Mouse (Mus musculus) liver, postnatal 0 days (tissue): ENCODE measurements around the gene Slc35a1. TPM values are rescaled to one million over a fixed set of nuclear protein-coding genes. Genes with fewer than 3 reads are reported as not detected.

ENCODE experiments used
- ATAC-seq: fragments of 200-750 bp; cut with Nextera tagmentation; 2 replicates; pipeline ENCODE4 v1.8.0; 2017; ENCODE audit warnings: mild to moderate bottlenecking, moderate library complexity
- DNase-seq: peaks from one replicate; pipeline ENCODE4 v3.0.0-alpha.2; 2016
- H3K27ac ChIP-seq: fragments of 300-500 bp; sonication (generic); 2 replicates; pipeline ENCODE4 v1.5.1; 2014; ENCODE audit warnings: antibody characterized with exemption, moderate library complexity, mild to moderate bottlenecking, low read depth
- H3K27me3 ChIP-seq: fragments of 300-500 bp; sonication (generic); 2 replicates; pipeline ENCODE4 v1.6.1; 2014; ENCODE audit warnings: low read length, control low read depth, mixed read lengths; ENCODE audit not compliant: insufficient read depth
- H3K36me3 ChIP-seq: fragments of 300-500 bp; sonication (generic); replicated peaks from 2 replicates; pipeline ENCODE4 v1.6.1; 2014; ENCODE audit warnings: mild to moderate bottlenecking, control low read depth, low read length, moderate library complexity, mixed read lengths; ENCODE audit not compliant: insufficient read depth
- H3K4me1 ChIP-seq: fragments of 300-500 bp; sonication (generic); 2 replicates; pipeline ENCODE4 v1.6.1; 2014; ENCODE audit warnings: antibody characterized with exemption, mild to moderate bottlenecking, control low read depth; ENCODE audit not compliant: insufficient read depth
- H3K4me2 ChIP-seq: fragments of 300-500 bp; sonication (generic); 2 replicates; pipeline ENCODE4 v1.6.1; 2014; ENCODE audit warnings: low read depth, mild to moderate bottlenecking, low read length, moderate library complexity, mixed read lengths
- H3K4me3 ChIP-seq: fragments of 300-500 bp; sonication (generic); 2 replicates; pipeline ENCODE4 v1.5.1; 2014; ENCODE audit warnings: low read depth, low read length
- H3K9ac ChIP-seq: fragments of 300-500 bp; sonication (generic); replicated peaks from 2 replicates; pipeline ENCODE4 v1.6.1; 2014; ENCODE audit warnings: mild to moderate bottlenecking, moderate library complexity
- H3K9me3 ChIP-seq: fragments of 300-500 bp; sonication (generic); 2 replicates; pipeline ENCODE4 v1.6.1; 2016; ENCODE audit warnings: mild to moderate bottlenecking, control low read depth, low read length, mixed read lengths
- CTCF ChIP-seq: sonication (generic); IDR thresholded peaks from 2 replicates; pipeline ENCODE4 v1.5.1; 2016; ENCODE audit warnings: antibody characterized with exemption, low read depth
- EP300 ChIP-seq: IDR thresholded peaks from 2 replicates; pipeline ENCODE4 v1.6.1; 2016; ENCODE audit warnings: antibody characterized with exemption, low read depth, mild to moderate bottlenecking
- WGBS: fragments of 180-500 bp; shearing (Covaris S2); extraction: QIAGEN DNeasy Blood & Tissue Kit; methylation state at CpG from one replicate; pipeline ENCODE4 v1.1.7; 2014; ENCODE audit not compliant: insufficient replicate concordance; 5-methylcytosine and 5-hydroxymethylcytosine counted together
- polyA plus RNA-seq: library from polyadenylated mRNA; unstranded; fragments of >200 nt; fragmentation: Nextera tagmentation; extraction: Ambion mirVana; gene quantifications from 2 replicates; pipeline ENCODE4 v1.2.1, GENCODE M21; 2015

Gene Slc35a1
- polyA plus RNA-seq, 1 experiment from 2014 or later: 12.3 TPM

- H3K36me3 ChIP-seq: peaks cover 26% of the 10 kb centered on the region
- H3K27ac ChIP-seq: no peak overlapping the region
- no peak overlapping the region for H3K9ac ChIP-seq
- no peak overlapping the region for H3K4me2 ChIP-seq
- no peaks in the 10 kb centered on the region for H3K9me3 ChIP-seq
- H3K27me3 ChIP-seq: no peaks in the 10 kb centered on the region
- ATAC-seq (no peak), DNase-seq (no peak)
- WGBS: 85% methylated on average over 5 of the region's 5 CpGs
- TF ChIP-seq EP300 (no peak), CTCF (no peak)
- no peak overlapping the region for H3K4me3 ChIP-seq
- no peaks in the 10 kb centered on the region for H3K4me1 ChIP-seq
Observed at GRCm38 (mm10) chr4:34639745-34640364, 47.4 kb downstream of the Slc35a1 start.

GRCm38 (mm10) chr4:34637851-34638250, 49.4 kb downstream of the Slc35a1 start:
- no peak overlapping the region for H3K4me2 ChIP-seq
- no peak overlapping the region for H3K9ac ChIP-seq
- no peaks in the 10 kb centered on the region for H3K27me3 ChIP-seq
- 88% methylated on average over 4 of the region's 4 CpGs for WGBS
- no peak overlapping the region for H3K4me3 ChIP-seq
- H3K27ac ChIP-seq: no peak overlapping the region
- TF ChIP-seq CTCF (no peak), EP300 (no peak)
- no peaks in the 10 kb centered on the region for H3K4me1 ChIP-seq
- H3K36me3 ChIP-seq: peaks cover 29% of the 10 kb centered on the region
- no peaks in the 10 kb centered on the region for H3K9me3 ChIP-seq
- DNase-seq: no peak
- ATAC-seq: no peak

GRCm38 (mm10) chr4:34637386-34637785, 49.9 kb downstream of the Slc35a1 start:
- H3K9ac ChIP-seq: no peak overlapping the region
- no peaks in the 10 kb centered on the region for H3K27me3 ChIP-seq
- TF ChIP-seq EP300: no peak
- no peak for TF ChIP-seq CTCF
- no peaks in the 10 kb centered on the region for H3K9me3 ChIP-seq
- ATAC-seq (no peak), DNase-seq (no peak)
- no peak overlapping the region for H3K4me2 ChIP-seq
- no peaks in the 10 kb centered on the region for H3K4me1 ChIP-seq
- 81% methylated on average over 7 of the region's 7 CpGs for WGBS
- peaks cover 25% of the 10 kb centered on the region for H3K36me3 ChIP-seq
- H3K4me3 ChIP-seq: no peak overlapping the region
- no peak overlapping the region for H3K27ac ChIP-seq

GRCm38 (mm10) chr4:34636036-34636435, 51.2 kb downstream of the Slc35a1 start:
- TF ChIP-seq CTCF: no peak
- TF ChIP-seq EP300: no peak
- DNase-seq: no peak
- no peaks in the 10 kb centered on the region for H3K9me3 ChIP-seq
- no peaks in the 10 kb centered on the region for H3K4me1 ChIP-seq
- H3K4me2 ChIP-seq: no peak overlapping the region
- H3K4me3 ChIP-seq: no peak overlapping the region
- peaks cover 20% of the 10 kb centered on the region for H3K36me3 ChIP-seq
- no peak overlapping the region for H3K27ac ChIP-seq
- WGBS: 64% methylated on average over 5 of the region's 5 CpGs
- H3K9ac ChIP-seq: no peak overlapping the region
- ATAC-seq: no peak
- no peaks in the 10 kb centered on the region for H3K27me3 ChIP-seq

- H3K4me2 ChIP-seq: no peak overlapping the region
- WGBS: 91% methylated on average over 7 of the region's 7 CpGs
- H3K27ac ChIP-seq: no peak overlapping the region
- DNase-seq (no peak), ATAC-seq (no peak)
- peaks cover 14% of the 10 kb centered on the region for H3K36me3 ChIP-seq
- no peak overlapping the region for H3K4me3 ChIP-seq
- no peak for TF ChIP-seq CTCF
- TF ChIP-seq EP300: no peak
- H3K4me1 ChIP-seq: no peaks in the 10 kb centered on the region
- no peaks in the 10 kb centered on the region for H3K9me3 ChIP-seq
- no peak overlapping the region for H3K9ac ChIP-seq
- H3K27me3 ChIP-seq: no peaks in the 10 kb centered on the region
Observed at GRCm38 (mm10) chr4:34634129-34634528, 53.1 kb downstream of the Slc35a1 start.

- Histone ChIP-seq H3K27ac (no peak overlapping the region), H3K27me3 (no peaks in the 10 kb centered on the region), H3K9ac (no peak overlapping the region), H3K4me1 (no peaks in the 10 kb centered on the region), H3K4me2 (no peak overlapping the region), H3K4me3 (no peak overlapping the region), H3K9me3 (no peaks in the 10 kb centered on the region), H3K36me3 (peaks cover 13% of the 10 kb centered on the region)
- ATAC-seq: no peak
- no peak for DNase-seq
- TF ChIP-seq CTCF (no peak), EP300 (no peak)
- WGBS: 59% methylated on average over 1 of the region's 1 CpGs
Observed at GRCm38 (mm10) chr4:34629956-34630355, 57.3 kb downstream of the Slc35a1 start.
